Mouse (Mus musculus): Measurements from ENCODE around the gene Lamtor1. TPM values are rescaled to one million over a fixed set of nuclear protein-coding genes. Genes with fewer than 3 reads are reported as not detected.
"Not testable (repeated sequence)": the region's sequence is repeated elsewhere in the genome, so short reads cannot be mapped to it uniquely, and the experiment has no call there.

The Lamtor1 gene
- total and polyA plus RNA-seq, 3 experiments, result 106 to 298 (median 131) TPM

DNA sequence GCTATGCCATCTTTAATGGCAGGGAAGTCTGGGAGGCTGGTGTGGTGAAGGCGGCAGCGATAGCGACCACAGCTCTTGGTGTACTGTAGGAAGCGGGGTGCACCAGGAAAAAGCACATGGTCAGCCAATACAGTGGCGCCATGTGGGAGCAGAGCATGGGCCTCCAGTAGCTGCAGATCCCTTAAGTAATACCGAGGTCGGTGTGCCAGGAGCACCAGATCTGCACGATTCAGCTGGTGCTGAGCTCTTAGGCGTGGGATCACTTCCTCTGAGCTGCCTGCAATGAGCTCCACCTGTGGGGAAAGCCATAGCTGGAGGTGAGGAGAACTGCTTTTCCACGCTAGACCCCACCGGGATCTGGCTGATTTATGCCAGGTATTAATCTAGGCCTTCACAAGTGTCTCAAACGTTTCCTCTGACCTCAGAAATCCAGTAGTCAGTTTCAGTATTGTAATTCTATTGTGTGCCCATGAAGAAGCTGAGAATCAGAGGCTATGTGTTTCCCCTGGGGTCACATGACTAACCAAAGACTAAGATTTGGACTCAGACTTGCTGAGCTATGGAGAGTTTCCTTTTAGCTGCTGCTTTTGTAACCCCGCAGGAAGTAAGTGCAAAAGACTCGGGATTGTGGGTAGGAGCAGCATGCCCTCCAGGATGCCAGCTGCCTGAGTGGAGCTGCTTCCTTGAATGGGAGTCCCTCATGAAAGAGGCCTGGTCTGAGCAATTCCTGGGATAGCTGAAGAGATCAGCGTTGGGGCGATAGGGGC, 5.2 kb upstream of the Lamtor1 start:
- DNase-seq, result no peak

DNA sequence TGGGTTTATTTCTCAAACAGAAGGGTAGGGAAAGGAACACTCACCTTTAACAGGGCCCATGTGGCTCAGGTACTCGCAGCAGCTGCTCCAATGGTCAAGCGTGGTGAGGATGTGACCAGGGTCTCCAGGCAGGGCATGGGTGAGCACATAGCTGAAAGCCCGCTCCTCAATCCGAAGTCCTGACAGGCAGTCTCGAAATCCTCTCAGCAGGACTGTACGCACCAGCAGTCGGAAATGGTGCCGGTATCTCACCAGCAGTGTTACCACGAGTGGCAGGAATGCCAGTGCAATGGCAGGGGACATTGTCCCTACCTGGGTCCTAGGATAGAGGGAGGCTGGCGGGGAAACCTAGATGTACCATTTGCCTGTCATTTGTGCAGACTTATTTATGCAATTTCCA, 3.7 kb upstream of the Lamtor1 start:
- DNase-seq, result no peak

DNA sequence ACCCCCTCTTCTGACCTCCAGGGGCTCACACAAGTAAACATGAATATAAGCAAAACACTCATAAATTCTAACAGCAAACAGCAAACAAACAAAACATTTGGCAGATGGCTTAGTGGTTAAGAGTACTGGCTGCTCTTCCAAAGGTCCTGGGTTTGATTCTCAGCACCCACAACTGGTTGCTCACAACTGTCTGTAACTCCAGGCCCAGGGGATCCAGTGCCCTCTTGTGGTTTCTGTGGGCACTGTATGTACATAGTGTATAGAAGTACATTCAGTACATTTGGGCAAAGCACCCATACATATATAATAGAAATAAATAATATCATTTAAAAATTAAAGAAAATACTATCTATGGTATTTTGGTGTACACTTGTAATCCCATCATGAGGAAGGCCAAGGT, 2.9 kb upstream of the Lamtor1 start:
- DNase-seq, result no peak

DNA sequence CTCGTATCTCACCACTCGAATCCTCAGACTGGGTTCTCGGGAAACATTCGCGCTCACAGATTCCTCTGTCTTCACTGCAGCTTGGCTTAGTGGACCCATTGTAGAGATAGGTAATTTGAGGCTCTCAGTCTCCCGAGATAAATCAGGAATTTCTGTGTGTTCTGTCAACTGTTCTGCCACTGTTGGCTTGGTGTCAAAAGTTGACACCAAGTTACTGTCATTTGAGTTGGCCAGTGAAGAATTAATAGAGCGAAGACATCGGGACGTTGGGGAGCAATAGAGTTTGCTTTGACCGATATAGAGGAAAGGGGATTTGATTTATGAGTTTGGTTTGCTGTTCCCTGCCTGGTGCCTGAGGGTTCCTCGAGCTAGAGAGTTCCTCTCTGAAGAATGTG, 580 bp downstream of the Lamtor1 start, which contains the start of gene Tomt:
Tomt (minus strand) TSS at position 73 of the 395 bp plus-strand sequence.
- DNase-seq, result no peak

DNA sequence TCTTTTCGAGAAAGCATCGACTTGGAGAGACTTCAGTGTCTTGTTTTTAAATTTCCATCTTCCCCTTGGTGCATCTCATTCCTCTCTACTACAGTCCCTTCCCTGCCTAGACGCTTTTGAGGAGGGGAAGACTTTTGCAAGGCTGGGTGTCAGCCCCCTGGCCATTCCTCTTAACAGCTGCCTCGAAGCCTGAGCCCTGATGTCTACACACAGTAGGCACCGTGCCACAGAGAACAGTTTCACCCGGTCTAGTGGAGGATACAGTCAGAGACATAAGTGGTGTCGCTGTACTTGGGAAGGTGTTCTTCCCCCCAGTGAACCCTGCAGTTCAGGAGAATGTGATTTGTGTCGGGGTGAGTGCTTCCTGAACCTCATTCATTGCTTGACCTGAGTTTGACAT, 992 bp downstream of the Lamtor1 start:
- DNase-seq, result no peak

DNA sequence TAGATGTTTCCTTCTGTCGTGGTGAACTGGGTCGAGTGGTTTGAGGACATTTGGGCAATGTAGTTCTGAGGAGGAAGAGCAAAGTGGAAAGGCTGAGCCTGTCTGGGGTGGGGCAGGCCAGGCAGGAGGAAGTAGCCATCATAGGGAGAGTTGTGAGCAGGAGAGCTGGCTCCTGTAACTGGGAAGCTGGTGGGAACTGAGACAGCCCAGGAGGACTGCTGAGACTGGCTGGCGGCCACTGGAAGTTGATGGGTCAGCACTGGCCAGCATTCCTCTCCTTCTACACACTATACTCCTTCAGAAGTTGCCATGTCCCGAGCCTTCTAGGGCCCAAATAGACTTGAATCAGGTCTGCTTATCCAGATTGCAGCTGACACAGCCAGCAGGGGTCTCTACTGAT, 2.7 kb downstream of the Lamtor1 start:
- DNase-seq, result peak; percentile 24

DNA sequence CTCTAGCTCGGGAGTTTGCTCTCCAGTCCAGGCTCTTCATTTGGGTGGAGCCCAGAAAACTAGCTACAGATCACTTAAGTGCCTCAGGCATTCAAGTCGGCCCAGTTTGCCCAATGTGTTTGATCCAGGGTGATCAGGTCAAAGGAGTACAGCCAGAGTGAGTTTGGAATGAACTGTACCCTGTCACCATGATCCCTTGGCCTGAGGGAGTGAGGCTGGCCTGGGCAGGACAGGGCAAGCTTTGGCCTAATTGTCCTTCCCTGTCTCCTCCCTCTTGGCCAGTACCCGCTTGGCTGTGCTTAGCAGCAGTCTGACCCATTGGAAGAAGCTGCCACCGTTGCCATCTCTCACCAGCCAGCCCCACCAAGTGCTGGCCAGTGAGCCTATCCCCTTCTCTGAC, 4.4 kb downstream of the Lamtor1 start:
- peak; percentile 45 for DNase-seq

DNA sequence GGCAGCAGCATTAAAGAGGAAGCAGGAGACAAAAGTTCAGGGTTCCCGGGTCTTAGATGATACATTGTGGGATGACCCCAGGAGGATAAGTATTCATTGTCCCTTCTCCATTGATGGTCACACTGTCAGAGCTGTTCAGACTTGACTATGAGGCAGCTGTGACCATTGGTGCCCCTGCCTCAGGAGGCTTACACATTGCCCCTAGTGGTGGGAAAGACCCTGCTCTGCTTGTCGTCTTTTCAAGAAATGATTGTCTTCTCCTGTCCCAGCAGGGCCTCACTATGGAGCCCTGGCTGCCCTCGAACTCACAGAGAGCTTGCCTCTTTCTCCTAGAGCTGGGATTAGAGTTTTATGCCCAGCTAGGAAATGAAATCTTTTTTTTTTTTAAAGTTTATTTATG, 6.3 kb downstream of the Lamtor1 start:
- DNase-seq, result no peak

DNA sequence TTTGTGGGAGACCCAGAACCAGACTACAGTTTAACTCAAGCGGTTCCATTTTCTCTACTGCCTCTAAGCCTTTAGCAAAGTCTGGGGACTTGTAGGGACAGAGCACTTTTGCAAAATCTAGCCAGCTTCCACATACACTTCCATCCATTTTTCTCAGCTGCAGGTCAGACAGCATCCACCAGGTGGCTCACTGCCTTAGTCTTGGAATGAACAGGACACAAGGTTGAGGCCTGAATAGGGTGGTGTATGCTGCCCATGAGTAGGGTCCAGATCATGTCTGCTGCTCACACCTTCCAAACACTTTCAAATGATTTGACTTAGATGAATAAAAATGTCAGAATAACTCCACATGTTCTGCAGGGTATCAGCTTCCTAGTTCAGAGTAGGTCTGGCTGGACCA, 12.4 kb downstream of the Lamtor1 start:
- DNase-seq, result peak; percentile 61

DNA sequence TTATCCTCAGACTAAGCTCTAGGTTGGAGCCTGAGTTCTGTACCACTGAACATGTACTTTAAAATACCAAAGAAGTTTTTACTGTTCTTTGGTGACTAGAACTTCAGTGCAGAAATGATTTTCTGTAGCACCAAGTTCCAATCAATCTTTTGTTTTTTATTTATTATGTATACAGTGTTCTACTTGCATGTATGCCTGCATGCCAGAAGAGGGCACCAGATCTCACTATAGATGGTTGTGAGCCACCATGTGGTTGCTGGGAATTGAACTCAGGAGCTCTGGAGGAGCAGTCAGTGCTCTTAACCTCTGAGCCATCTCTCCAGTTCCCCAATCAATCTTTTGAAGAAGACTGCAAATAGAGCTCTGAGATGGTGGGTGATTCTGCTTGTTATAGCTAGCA, 20.2 kb downstream of the Lamtor1 start:
- DNase-seq, result not testable (repeated sequence)

DNA sequence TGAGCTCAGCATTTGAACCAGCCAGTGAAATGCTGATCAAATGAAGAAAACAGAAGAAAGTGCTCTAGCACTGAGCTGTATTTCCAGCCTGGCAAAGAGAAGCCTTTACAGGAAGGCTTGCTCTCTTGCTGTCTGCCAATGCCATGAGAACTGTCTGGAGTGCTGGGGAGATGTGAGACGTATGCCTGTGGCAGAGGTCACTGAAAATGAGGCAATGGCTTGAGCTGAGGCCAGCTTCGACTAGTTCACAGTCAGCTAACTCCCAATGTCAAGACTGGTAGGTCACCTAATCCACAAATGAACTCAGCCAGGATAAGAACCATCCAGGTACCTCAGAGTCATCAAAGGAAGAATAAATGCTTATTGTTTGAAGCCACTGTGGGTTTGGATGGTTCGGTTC, 22.4 kb downstream of the Lamtor1 start:
- peak; percentile 45 for DNase-seq

DNA sequence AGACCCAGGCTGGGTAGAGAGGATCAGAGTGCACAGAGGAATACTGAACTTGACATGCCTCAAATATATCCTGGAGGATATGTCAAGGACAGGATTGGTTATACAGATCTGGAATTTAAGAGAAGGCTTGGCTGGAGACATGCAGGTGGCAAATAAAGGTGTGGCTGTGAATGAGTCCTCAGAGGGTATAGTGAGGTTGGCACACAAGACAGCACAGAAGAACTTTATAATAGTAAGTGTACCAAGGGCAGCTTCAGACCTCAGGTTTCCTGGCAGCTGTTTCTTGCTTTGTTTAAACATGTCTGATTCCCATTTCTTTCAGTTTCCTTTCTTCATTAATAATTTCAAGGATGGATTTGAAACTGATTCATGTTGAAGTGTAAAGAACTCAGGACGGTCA, 26.8 kb downstream of the Lamtor1 start:
- no peak for DNase-seq

DNA sequence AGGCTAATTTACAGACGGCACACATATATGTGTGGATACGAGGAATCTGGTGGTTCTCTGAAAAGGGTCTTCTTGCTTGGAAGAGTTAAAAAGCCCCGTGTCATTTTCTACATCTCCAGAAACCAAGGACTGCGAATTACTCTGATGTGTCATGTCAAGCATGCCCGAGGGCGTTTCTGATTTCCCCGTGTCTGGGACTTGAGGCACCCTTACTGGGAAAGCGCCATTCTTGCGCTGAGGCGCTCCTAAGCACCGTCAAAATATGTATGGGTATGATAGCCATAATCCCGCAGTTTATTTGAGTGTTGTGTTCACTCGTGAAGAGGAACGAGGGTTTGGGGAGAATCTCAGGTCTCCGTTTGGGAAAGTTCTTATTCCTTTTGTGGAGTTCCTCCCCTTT, 27.6 kb downstream of the Lamtor1 start:
- DNase-seq, result no peak

DNA sequence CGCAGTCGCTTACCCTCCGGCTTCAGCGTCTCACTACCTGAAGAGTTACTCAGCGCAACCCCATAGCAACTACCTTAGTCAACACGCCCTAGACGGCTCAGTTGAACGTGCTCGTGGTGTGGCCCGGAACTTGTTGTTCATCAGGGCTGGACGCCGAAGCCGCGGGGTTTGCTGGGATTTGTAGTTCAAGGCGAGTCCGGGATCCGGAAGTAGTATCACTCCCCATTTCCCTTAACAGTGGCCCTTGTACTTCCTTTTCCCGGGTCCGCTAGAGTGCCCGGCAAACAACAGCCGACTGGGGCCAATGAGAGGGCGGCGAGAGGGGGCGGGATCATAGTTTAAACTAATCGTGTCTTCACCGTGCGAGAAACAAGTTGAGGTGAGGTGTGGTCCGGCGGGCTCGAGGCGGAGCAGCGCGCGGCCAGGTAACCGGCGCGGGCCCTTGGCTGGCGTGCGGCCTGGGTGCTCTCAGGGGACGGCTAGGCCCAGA, 28.1 kb downstream of the Lamtor1 start, which contains the start of the genes Lrrc51 and Numa1:
Lrrc51 (minus strand) TSS at position 145 of the 490 bp plus-strand sequence.
Numa1 (plus strand) TSS at position 361 of the 490 bp plus-strand sequence.
- DNase-seq, result peak; percentile 98

DNA sequence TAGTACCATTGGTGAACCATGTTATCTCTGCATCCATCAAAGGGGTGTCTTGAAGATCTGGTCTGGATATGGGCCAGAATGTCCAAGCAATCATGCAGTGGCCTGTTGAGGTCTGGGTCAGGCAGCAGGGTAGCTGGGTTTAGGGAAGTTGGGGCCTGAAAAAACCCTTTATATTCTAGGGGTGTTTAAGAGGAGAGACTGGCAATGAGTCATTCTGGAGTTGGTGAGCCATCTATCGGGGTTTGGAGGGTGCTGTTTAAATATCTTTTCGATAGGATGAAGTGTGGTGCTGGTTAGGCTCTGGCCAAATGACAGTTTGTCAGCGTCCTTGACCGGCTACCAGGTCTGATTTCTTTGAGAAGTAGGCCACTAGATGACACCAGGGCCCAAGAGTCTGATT, 30.3 kb downstream of the Lamtor1 start:
- DNase-seq, result peak; percentile 63

DNA sequence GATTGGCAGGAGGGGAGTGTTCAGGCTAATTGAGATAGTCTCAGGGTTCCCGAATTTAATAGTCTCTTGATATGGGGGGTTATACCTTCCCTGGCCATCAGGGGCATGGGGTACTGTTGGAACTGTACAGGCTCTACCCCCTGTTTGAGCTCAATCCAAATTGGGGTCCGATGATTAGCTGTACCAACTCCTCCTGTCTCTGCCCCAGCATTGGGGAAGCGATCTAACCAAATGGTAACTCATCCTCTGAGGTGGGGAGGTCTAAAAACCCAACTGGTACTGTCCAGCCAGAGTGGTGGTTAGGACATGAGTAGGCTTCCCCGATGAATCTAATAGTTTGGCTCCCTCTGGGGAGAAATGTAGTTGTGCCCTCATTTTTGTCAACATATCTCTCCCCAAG, 31.3 kb downstream of the Lamtor1 start:
- DNase-seq, result no peak

DNA sequence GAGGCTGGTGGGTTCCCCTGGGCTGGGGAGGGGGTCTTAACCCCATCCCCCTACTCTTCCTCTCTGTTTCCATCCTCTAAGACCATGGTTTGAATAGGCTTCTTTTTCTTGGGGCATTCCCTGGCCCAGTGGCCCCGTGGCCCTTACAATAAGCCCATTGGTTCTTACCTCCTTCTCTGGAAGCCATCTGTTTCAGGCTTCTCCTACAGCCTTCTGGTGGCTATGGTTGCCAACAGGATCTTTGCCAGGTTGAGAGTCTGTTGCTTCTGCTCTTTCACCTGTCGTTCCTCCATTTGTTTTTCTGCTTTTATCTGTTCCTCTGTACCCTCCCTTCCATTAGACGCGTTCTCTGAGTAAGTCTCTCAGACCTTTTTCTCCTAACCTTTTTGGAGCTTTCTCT, 31.9 kb downstream of the Lamtor1 start:
- no peak for DNase-seq

DNA sequence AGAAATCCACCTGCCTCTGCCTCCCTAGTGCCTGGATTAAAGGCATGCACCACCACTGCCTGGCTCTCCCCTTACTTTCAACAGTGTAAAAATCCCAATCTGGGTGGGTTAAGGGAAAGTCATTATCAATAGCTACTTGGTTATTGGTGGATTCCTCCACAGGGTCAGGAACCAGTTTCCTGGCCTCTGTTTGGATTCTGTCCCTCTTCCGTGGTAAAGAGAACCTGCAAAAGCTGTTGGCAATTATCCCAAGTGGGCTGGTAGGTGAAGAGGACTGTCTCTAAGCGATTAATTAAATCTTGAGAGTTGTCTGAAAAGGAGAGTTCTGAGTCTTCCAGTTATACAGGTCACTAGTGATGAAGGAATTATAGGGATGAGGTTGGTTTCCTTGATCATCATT, 32.6 kb downstream of the Lamtor1 start:
- DNase-seq, result no peak

DNA sequence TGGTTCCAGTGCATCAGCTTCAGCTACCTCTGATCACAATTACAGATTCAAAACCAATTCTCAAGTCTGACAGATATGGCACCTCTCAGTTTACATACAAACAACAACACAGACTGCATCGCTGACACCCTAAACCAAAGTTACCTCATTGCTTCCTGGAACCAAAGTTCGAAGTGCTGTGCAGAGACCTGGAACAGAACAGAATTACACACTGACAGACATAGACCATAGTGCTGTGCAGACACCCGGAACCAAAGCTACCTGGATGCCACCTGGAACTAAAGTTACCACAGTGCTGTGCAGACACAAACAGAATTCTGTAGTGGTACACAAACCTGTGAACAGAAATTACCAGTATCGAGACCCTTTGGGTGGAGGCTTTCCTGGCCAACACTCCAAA, 34.1 kb downstream of the Lamtor1 start:
- no peak for DNase-seq

DNA sequence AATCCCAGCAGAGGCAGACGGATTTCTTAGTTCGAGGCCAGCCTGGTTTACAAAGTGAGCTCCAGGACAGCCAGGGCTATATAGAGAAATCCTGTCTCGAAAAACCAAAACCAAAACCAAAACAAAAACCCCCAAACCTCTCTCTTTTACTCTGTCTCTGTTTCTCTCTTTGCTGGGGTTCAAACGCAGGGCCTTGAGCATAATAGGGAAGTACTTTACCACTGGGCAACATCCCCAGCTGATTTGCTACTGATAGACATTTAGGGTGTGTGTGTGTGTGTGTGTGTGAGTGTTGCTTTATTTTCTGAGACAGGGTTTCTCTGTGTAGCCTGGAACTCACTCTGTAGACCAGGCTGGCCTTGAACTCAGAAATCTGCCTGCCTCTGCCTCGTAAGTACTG, 43.3 kb downstream of the Lamtor1 start:
- not testable (repeated sequence) for DNase-seq

DNA sequence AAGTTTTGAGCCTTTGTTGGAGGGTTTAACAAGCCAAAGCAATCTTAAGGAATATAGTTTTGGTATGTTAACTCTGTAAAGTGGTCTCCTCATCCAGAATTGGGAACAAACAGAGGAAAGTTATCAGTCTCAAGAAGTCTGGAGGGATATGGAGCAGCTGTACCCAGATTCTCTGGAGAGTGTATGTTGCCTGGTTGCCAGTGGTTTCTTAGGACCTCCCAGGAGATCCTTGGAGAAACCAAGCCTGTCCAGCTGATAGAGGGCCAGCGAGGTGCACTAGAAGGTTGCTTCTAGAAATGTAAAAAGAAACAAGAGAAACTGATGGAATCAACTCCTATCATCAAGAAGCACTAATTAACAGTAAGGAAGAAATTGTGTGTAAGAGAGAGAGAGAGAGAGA, 45.9 kb downstream of the Lamtor1 start:
- DNase-seq, result no peak

DNA sequence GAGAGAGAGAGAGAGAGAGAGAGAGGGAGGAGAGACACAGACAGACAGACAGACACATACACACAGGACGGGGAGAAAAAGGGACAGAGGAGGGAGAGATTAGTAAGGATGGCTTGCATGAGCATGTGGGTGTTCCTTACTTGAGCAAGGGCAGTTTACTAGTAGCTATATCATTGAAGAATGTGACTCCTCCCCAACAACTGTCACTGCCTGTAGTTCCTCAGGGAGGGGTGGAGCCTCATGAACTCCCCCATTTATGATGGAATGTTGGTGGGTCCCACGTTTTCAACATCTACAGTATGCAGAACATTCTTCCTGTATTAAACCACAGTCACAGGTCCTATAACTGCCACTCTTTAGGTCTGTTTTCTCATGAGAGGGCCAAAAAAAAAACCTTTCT, 46.4 kb downstream of the Lamtor1 start:
- DNase-seq, result no peak

DNA sequence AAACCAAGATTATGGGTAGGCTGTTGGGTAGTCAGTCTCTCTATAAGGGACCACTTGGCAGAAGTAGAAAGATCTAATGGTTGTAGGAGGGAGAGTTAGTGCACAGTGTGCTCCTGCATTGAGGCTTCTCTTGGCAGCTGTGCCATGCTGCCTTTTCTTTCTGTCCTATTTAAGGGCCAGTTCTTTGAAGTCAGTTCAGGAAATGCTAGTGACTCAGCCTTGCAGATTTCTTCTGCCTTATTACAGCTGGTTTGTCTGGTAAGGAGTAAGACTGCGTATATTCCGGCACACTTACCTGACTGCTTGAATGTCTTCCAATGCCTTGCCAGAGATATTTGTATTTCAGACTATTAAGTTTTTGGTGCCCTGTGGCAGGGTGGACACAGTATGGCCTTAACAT, 48.5 kb downstream of the Lamtor1 start:
- DNase-seq, result peak; percentile 54

DNA sequence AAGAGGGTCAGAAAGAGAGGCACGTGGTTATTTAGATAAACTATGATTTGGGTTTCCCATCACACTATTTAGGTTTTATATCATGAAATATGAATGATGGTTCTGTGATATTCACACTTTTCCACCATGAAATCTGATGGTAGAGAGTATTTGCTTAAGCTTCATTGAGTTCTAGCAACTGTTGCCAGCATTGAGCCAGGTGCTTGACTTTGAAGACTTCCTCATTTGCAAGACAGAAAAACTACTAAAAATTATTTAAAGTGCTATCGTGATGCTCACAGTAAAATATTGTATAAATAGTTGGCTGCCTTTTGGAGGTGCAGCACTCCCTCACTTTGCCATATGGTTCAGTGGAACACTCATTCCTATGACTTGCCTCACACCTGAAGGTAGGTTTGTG, 49.6 kb downstream of the Lamtor1 start:
- no peak for DNase-seq
